Mouse (Mus musculus) gastrocnemius, postnatal 14 days (tissue): Measurements from ENCODE around the gene Zrsr2. TPM values are rescaled to one million over a fixed set of nuclear protein-coding genes. Genes with fewer than 3 reads are reported as not detected.

Experiments
- DNase-seq: peaks from one replicate; pipeline ENCODE4 v3.0.0; 2021; ENCODE audit warnings: mixed read lengths
- intact Hi-C: fragments of 180-260 bp; cut with DNase I; formaldehyde crosslinking; loops from one replicate; pipeline ENCODE4 v1.15.1; 2025; ENCODE audit warnings: low total_unique reads
- long read RNA-seq, 2 experiments: library from polyadenylated mRNA; stranded (forward); transcript quantifications; one replicate each; pipeline ENCODE4 v2.0.0; 2021
- total RNA-seq, 2 experiments: library from RNA; stranded (reverse); gene quantifications; 2 replicates each; pipeline ENCODE4 v1.2.3; 2021

Gene Zrsr2
- 10 to 100 TPM; 13.2 to 14.3 TPM for total RNA-seq
- long read RNA-seq, experiment 1, partial matches to known transcripts = 2 of 12 reads
- long read RNA-seq, experiment 1, other reads (novel, unspliced or antisense) = 4 of 12 reads
- long read RNA-seq, experiment 2, transcript Zrsr2-202 (11 exons, 2,735 nt) = major isoform, 5 of 11 reads
- long read RNA-seq, experiment 2, partial matches to known transcripts = 2 of 11 reads
- long read RNA-seq, experiment 2, other reads (novel, unspliced or antisense) = 1 of 11 reads

- intact Hi-C loops = no loop called here
- peak; percentile 84 for DNase-seq
Measured at GRCm38 (mm10) chrX:163958467-163958875, at the start of gene Zrsr2. Gene Zrsr2 (minus strand): TSS chrX:163958661.

GRCm38 (mm10) chrX:164004809-164005208, 46.3 kb upstream of the Zrsr2 start:
- no peak for DNase-seq
- intact Hi-C loops = no loop called here

- intact Hi-C loops = no loop called here
- no peak for DNase-seq
Measured at GRCm38 (mm10) chrX:163999848-164000247, 41.4 kb upstream of the Zrsr2 start.

GRCm38 (mm10) chrX:163996754-163997153, 38.3 kb upstream of the Zrsr2 start:
- DNase-seq = no peak
- intact Hi-C loops = no loop called here

GRCm38 (mm10) chrX:163987718-163988374, 29.4 kb upstream of the Zrsr2 start:
- intact Hi-C loops = no loop called here

GRCm38 (mm10) chrX:163982129-163982528, 23.7 kb upstream of the Zrsr2 start:
- no peak for DNase-seq
- intact Hi-C loops = no loop called here

More at GRCm38 (mm10) chrX:163987718-163988374, 29.4 kb upstream of the Zrsr2 start:
- no peak for DNase-seq

- DNase-seq = no peak
- intact Hi-C loops = no loop called here
Measured at GRCm38 (mm10) chrX:163981500-163981899, 23.0 kb upstream of the Zrsr2 start.

- intact Hi-C loops = no loop called here
- no peak for DNase-seq
Measured at GRCm38 (mm10) chrX:163981092-163981491, 22.6 kb upstream of the Zrsr2 start.

GRCm38 (mm10) chrX:163957803-163958466, 526 bp downstream of the Zrsr2 start:
- intact Hi-C loops = no loop called here
- DNase-seq = peak; percentile 67

- intact Hi-C loops = no loop called here
Measured at GRCm38 (mm10) chrX:163957381-163957780, 1.1 kb downstream of the Zrsr2 start.

GRCm38 (mm10) chrX:163951618-163952017, 6.8 kb downstream of the Zrsr2 start:
- DNase-seq = no peak
- intact Hi-C loops = no loop called here

More at GRCm38 (mm10) chrX:163957381-163957780, 1.1 kb downstream of the Zrsr2 start:
- DNase-seq = no peak

- intact Hi-C loops = no loop called here
Measured at GRCm38 (mm10) chrX:163944381-163944780, 14.1 kb downstream of the Zrsr2 start.

GRCm38 (mm10) chrX:163938587-163938986, 19.9 kb downstream of the Zrsr2 start:
- intact Hi-C loops = no loop called here

More at GRCm38 (mm10) chrX:163944381-163944780, 14.1 kb downstream of the Zrsr2 start:
- DNase-seq = no peak

GRCm38 (mm10) chrX:163934731-163935130, 23.7 kb downstream of the Zrsr2 start:
- no peak for DNase-seq
- intact Hi-C loops = no loop called here

More at GRCm38 (mm10) chrX:163938587-163938986, 19.9 kb downstream of the Zrsr2 start:
- peak; percentile 63 for DNase-seq

- intact Hi-C loops = no loop called here
- DNase-seq = no peak
Measured at GRCm38 (mm10) chrX:163929550-163929949, 28.9 kb downstream of the Zrsr2 start.

- intact Hi-C loops = no loop called here
- no peak for DNase-seq
Measured at GRCm38 (mm10) chrX:163912791-163913190, 45.7 kb downstream of the Zrsr2 start.

- DNase-seq = peak; percentile 30
- intact Hi-C loops = no loop called here
Measured at GRCm38 (mm10) chrX:163909381-163909780, 49.1 kb downstream of the Zrsr2 start.

- intact Hi-C loops = no loop called here
- DNase-seq = peak; percentile 94
Measured at GRCm38 (mm10) chrX:163908337-163909250, 49.9 kb downstream of the Zrsr2 start, which contains the start of gene Ap1s2. Gene Ap1s2 (plus strand): TSS chrX:163909017.

- no peak for DNase-seq
- intact Hi-C loops = no loop called here
Measured at GRCm38 (mm10) chrX:163908003-163908336, 50.5 kb downstream of the Zrsr2 start.
